Mouse (Mus musculus) megakaryocyte, embryonic 14.5 days (primary cell): ENCODE measurements around the gene Dennd1a.

Experiments used
- FLI1 ChIP-seq: IDR thresholded peaks from 2 replicates; pipeline ENCODE4 v1.6.1; 2012; ENCODE audit warnings: low read length, inconsistent platforms, mixed read lengths
- GATA1 ChIP-seq: IDR thresholded peaks from 3 replicates; pipeline ENCODE4 v1.6.1; 2012; ENCODE audit warnings: mixed read lengths, low read length, inconsistent platforms, borderline replicate concordance

DNA sequence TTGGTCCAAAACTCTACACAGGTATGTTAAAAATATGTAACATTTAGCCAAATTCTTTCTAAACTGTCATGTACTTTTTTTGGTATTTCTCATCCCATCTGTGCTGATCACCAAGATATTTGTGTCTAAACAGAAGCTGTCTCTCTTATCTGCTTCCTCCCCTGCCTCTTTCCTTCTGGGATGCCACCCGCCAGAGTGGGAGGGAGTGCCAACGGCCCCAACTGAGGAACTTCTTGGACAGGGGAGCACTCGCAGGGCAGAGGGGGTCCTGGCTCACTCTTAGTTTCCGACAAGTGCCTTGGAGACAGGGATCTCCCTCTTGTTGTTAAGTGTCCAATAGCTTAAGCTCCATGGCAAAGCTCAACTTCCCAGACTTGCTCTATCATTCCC is 263.5 kb downstream of the Dennd1a start:
- TF ChIP-seq GATA1 (no peak), FLI1 (no peak)
